Mouse (Mus musculus) CH12.LX (cell line): Measurements from ENCODE around the gene Epx. TPM values are rescaled to one million over a fixed set of nuclear protein-coding genes. Genes with fewer than 3 reads are reported as not detected.

ENCODE experiments used
- DNase-seq: peaks from one replicate; pipeline ENCODE4 v3.0.0-alpha.2; 2013; ENCODE audit errors: extremely low read depth
- H3K27ac ChIP-seq: 2 replicates; pipeline ENCODE4 v1.5.1; 2012; ENCODE audit warnings: low read depth, mild to moderate bottlenecking, control low read depth, moderate library complexity; ENCODE audit not compliant: insufficient read depth
- H3K27me3 ChIP-seq: replicated peaks from 2 replicates; pipeline ENCODE3; 2012; ENCODE audit warnings: inconsistent platforms
- H3K36me3 ChIP-seq, 2 experiments: replicated peaks in 1 of 2; 2 replicates each; pipeline versions ENCODE3 to v1.6.1; 2012; ENCODE audit warnings: inconsistent platforms in 1 of 2, low read length in 1 of 2, mild to moderate bottlenecking in 1 of 2, mixed read lengths in 1 of 2, moderate library complexity in 1 of 2; ENCODE audit not compliant: control insufficient read depth in 1 of 2, insufficient read depth in 1 of 2
- H3K4me1 ChIP-seq, 2 experiments: 2 replicates each; pipeline ENCODE4 v1.6.1; 2012; ENCODE audit warnings: inconsistent platforms in 1 of 2, moderate library complexity in 1 of 2; ENCODE audit not compliant: insufficient read depth in 2 of 2, control insufficient read depth in 1 of 2
- H3K4me2 ChIP-seq: 2 replicates; pipeline ENCODE4 v1.6.1; 2012; ENCODE audit warnings: low read depth, mild to moderate bottlenecking, control low read depth; ENCODE audit not compliant: poor library complexity, insufficient read depth, severe bottlenecking
- H3K4me3 ChIP-seq, 3 experiments: fragments of 150-350 bp in 1 of 3; sonication (generic) in 1 of 3; replicated peaks in 1 of 3; 2 replicates each; pipeline versions ENCODE3 to v1.5.1; 2011 to 2012; ENCODE audit warnings: low read depth in 2 of 3, low read length in 2 of 3, mild to moderate bottlenecking in 2 of 3, moderate library complexity in 2 of 3, control low read depth in 1 of 3, improper control_type of control experiment in 1 of 3, inconsistent platforms in 1 of 3, mixed read lengths in 1 of 3; ENCODE audit not compliant: poor library complexity in 1 of 3
- H3K79me2 ChIP-seq: replicated peaks from 2 replicates; pipeline ENCODE4 v1.6.1; 2012; ENCODE audit warnings: mild to moderate bottlenecking, moderate library complexity; ENCODE audit not compliant: control insufficient read depth, poor library complexity, insufficient read depth, severe bottlenecking; ENCODE audit errors: extremely low read depth
- H3K9ac ChIP-seq: 2 replicates; pipeline ENCODE4 v1.6.1; 2012; ENCODE audit warnings: low read depth, mild to moderate bottlenecking, control low read depth, moderate library complexity; ENCODE audit not compliant: insufficient read depth
- H3K9me3 ChIP-seq: replicated peaks from 2 replicates; pipeline ENCODE3; 2012; ENCODE audit warnings: low read length, inconsistent platforms, mixed read lengths
- CTCF ChIP-seq, 2 experiments: IDR thresholded peaks in 1 of 2; conservative IDR thresholded peaks in 1 of 2; 2 replicates each; pipeline ENCODE4 v1.5.1; 2011 to 2012; ENCODE audit warnings: low read depth in 2 of 2, low read length in 2 of 2, improper control_type of control experiment in 1 of 2, inconsistent platforms in 1 of 2, mild to moderate bottlenecking in 1 of 2, moderate library complexity in 1 of 2
- ELF1 ChIP-seq: IDR thresholded peaks from 2 replicates; pipeline ENCODE4 v1.6.1; 2014; ENCODE audit warnings: low read depth, mild to moderate bottlenecking, inconsistent platforms, low read length, improper control_type of control experiment
- EP300 ChIP-seq: IDR thresholded peaks from 2 replicates; pipeline ENCODE4 v1.6.1; 2011; ENCODE audit warnings: low read length, improper control_type of control experiment
- GABPA ChIP-seq: IDR thresholded peaks from 2 replicates; pipeline ENCODE4 v1.6.1; 2012; ENCODE audit warnings: low read depth, low read length, improper control_type of control experiment, inconsistent platforms; ENCODE audit not compliant: insufficient replicate concordance
- IRF4 ChIP-seq: IDR thresholded peaks from 2 replicates; pipeline ENCODE4 v1.6.1; 2014; ENCODE audit warnings: low read depth, mild to moderate bottlenecking, inconsistent platforms, low read length, improper control_type of control experiment
- JUND ChIP-seq: conservative IDR thresholded peaks from 2 replicates; pipeline ENCODE4 v1.6.1; 2011; ENCODE audit warnings: low read depth, low read length, improper control_type of control experiment
- KAT2A ChIP-seq: IDR thresholded peaks from 2 replicates; pipeline ENCODE4 v1.6.1; 2012; ENCODE audit warnings: low read length, improper control_type of control experiment, inconsistent platforms; ENCODE audit not compliant: insufficient replicate concordance
- NELFE ChIP-seq: IDR thresholded peaks from 2 replicates; pipeline ENCODE4 v1.6.1; 2011; ENCODE audit warnings: low read depth, low read length, improper control_type of control experiment
- NRF1 ChIP-seq: IDR thresholded peaks from 2 replicates; pipeline ENCODE4 v1.6.1; 2014; ENCODE audit warnings: low read depth, mild to moderate bottlenecking, inconsistent platforms, low read length, improper control_type of control experiment, moderate library complexity
- PAX5 ChIP-seq: IDR thresholded peaks from 2 replicates; pipeline ENCODE4 v1.6.1; 2012; ENCODE audit warnings: low read length, inconsistent platforms, mixed read lengths
- POLR2A ChIP-seq: IDR thresholded peaks from 2 replicates; pipeline ENCODE4 v1.6.1; 2011; ENCODE audit warnings: low read depth, mild to moderate bottlenecking, improper control_type of control experiment, low read length
- RAD21 ChIP-seq: IDR thresholded peaks from 2 replicates; pipeline ENCODE4 v1.6.1; 2011; ENCODE audit warnings: low read depth, mild to moderate bottlenecking, low read length, improper control_type of control experiment, moderate library complexity
- SIN3A ChIP-seq: IDR thresholded peaks from 2 replicates; pipeline ENCODE4 v1.6.1; 2012; ENCODE audit warnings: low read length, improper control_type of control experiment, inconsistent platforms
- SMC3 ChIP-seq: IDR thresholded peaks from 2 replicates; pipeline ENCODE4 v1.6.1; 2011; ENCODE audit warnings: low read depth, low read length, improper control_type of control experiment
- TBP ChIP-seq: conservative IDR thresholded peaks from 2 replicates; pipeline ENCODE4 v1.6.1; 2011; ENCODE audit warnings: low read depth, low read length, improper control_type of control experiment
- TCF12 ChIP-seq: IDR thresholded peaks from 2 replicates; pipeline ENCODE4 v1.6.1; 2014; ENCODE audit warnings: low read depth, mild to moderate bottlenecking, inconsistent platforms, low read length, improper control_type of control experiment
- USF2 ChIP-seq: conservative IDR thresholded peaks from 2 replicates; pipeline ENCODE4 v1.6.1; 2011; ENCODE audit warnings: low read depth, low read length, improper control_type of control experiment
- ZNF384 ChIP-seq: IDR thresholded peaks from 2 replicates; pipeline ENCODE4 v1.6.1; 2012; ENCODE audit warnings: low read depth, low read length, improper control_type of control experiment, inconsistent platforms
- dilution Hi-C: fragments of 300-500 bp; cut with MboI; formaldehyde crosslinking; loops from 2 replicates; pipeline ENCODE4 v1.14.3; 2020; ENCODE audit warnings: low sequenced_read_pairs; ENCODE audit not compliant: extremely low pct_unique_long_range_greater_than_20kb, extremely low pct_ligation_motif_present
- in situ Hi-C: fragments of 300-500 bp; cut with MboI; formaldehyde crosslinking; loops from 3 replicates; pipeline ENCODE4 v1.14.3; 2019; ENCODE audit warnings: low sequenced_read_pairs, low pct_ligation_motif_present, low pct_unique_long_range_greater_than_20kb, mixed read lengths
- polyA plus RNA-seq: library from polyadenylated mRNA; unstranded; fragments of >175 nt; gene quantifications from 2 replicates; pipeline ENCODE4 v1.2.1, GENCODE M21; 2012; ENCODE audit warnings: low read depth; ENCODE audit not compliant: insufficient read length
- total RNA-seq, 2 experiments: library from RNA; depleted of rRNA; stranded (reverse); fragments of 300-350 nt in 1 of 2; fragments of >200 nt in 1 of 2; gene quantifications; 2 replicates each; pipeline ENCODE4 v1.2.3; 2012 to 2014

Epx gene
- total and polyA plus RNA-seq, 3 experiments = not detected

GRCm38 (mm10) chr11:87862805-87863204 lies 12.5 kb downstream of the Epx start:
- in situ Hi-C loops = no loop called here
- TF ChIP-seq TBP (no peak), EP300 (no peak), SIN3A (no peak), IRF4 (no peak), NRF1 (no peak), GABPA (no peak), POLR2A (no peak), ZNF384 (no peak), SMC3 (no peak), JUND (no peak), NELFE (no peak), RAD21 (no peak), KAT2A (no peak), PAX5 (no peak), CTCF (conservative IDR thresholded peaks at IDR 0.05 in 1 of 2, IDR thresholded peaks at IDR 0.05 in 1 of 2; ENCODE audit: low read depth in 2 of 2, low read length in 2 of 2) (no peak), USF2 (no peak)
- TF ChIP-seq, all 38 proteins: peak for 0
- dilution Hi-C loops = no loop called here

DNA sequence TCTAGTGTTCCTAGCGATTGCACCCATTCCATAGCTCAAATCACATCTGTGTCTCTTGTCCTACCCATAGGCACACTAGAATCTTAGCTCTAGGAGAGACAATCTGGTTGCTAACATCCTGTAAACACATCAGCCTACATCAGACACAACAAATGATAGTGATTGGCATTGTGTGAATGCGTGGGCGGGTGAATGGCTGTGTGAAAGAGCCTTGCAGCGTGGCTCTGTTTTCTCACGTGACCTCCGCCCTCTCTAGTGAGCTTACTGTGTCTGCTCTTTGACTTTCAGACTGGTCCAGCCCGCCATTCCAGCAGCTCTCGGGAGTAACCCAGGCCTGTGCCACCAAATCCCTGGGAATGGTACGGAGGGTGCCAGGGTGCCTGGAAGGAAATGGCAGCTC lies 14.9 kb downstream of the Epx start:
- DNase-seq = no peak

More at GRCm38 (mm10) chr11:87862805-87863204, 12.5 kb downstream of the Epx start:
- Histone ChIP-seq H3K27me3 (no peaks in the 10 kb centered on the region), H3K4me2 (no peak overlapping the region), H3K9ac (no peak overlapping the region), H3K36me3 (peaks cover 46 to 78% of the 10 kb centered on the region in 2 experiments), H3K9me3 (no peaks in the 10 kb centered on the region), H3K4me1 (peaks cover 0 to 18% of the 10 kb centered on the region in 2 experiments; a peak in 2 of 4 replicates), H3K79me2 (no peaks in the 10 kb centered on the region), H3K4me3 (no peak overlapping the region), H3K27ac (no peak overlapping the region)
- DNase-seq = no peak

More for the DNA sequence above, 14.9 kb downstream of the Epx start:
- Histone ChIP-seq H3K4me1 (peaks cover 0 to 22% of the 10 kb centered on the region in 2 experiments; a peak in 2 of 4 replicates), H3K9ac (no peak overlapping the region), H3K79me2 (no peaks in the 10 kb centered on the region), H3K27me3 (no peaks in the 10 kb centered on the region), H3K36me3 (peaks cover 68 to 99% of the 10 kb centered on the region in 2 experiments), H3K4me2 (no peak overlapping the region), H3K4me3 (no peak overlapping the region)
- dilution Hi-C loops = no loop called here
- TF ChIP-seq GABPA (no peak), RAD21 (no peak), ELF1 (no peak), IRF4 (no peak), TCF12 (no peak)
- TF ChIP-seq, all 38 proteins: peak for 0
- no peak overlapping the region for H3K27ac ChIP-seq
- in situ Hi-C loops = no loop called here
- H3K9me3 ChIP-seq = no peaks in the 10 kb centered on the region
